Mouse (Mus musculus) natural killer cell, adult 2 months (primary cell): ENCODE data around the gene Rtl6.

Experiments used
- DNase-seq, 2 experiments: peaks; one replicate each; pipeline ENCODE4 v3.0.0; 2022; ENCODE audit warnings: low spot score in 2 of 2

The Rtl6 gene

GRCm38 (mm10) chr15:84557189-84557921, at the start of gene Rtl6:
Rtl6 (minus strand) TSS chr15:84557823.
- peak; percentile 67 to 74 for DNase-seq

- DNase-seq, result no peak
Observed at GRCm38 (mm10) chr15:84603267-84603963, 45.8 kb upstream of the Rtl6 start.

- DNase-seq, result no peak
Observed at GRCm38 (mm10) chr15:84600977-84601595, 43.5 kb upstream of the Rtl6 start.

- DNase-seq, result peak in 1 of 2 experiments; percentile 9
Observed at GRCm38 (mm10) chr15:84598911-84599310, 41.3 kb upstream of the Rtl6 start.

GRCm38 (mm10) chr15:84597816-84598215, 40.2 kb upstream of the Rtl6 start:
- no peak for DNase-seq

- DNase-seq, result no peak
Observed at GRCm38 (mm10) chr15:84597021-84597420, 39.4 kb upstream of the Rtl6 start.

- DNase-seq, result no peak
Observed at GRCm38 (mm10) chr15:84595241-84595945, 37.8 kb upstream of the Rtl6 start.

GRCm38 (mm10) chr15:84593514-84593913, 35.9 kb upstream of the Rtl6 start:
- no peak for DNase-seq

GRCm38 (mm10) chr15:84592240-84592639, 34.6 kb upstream of the Rtl6 start:
- no peak for DNase-seq

- no peak for DNase-seq
Observed at GRCm38 (mm10) chr15:84591573-84592139, 34.0 kb upstream of the Rtl6 start.

GRCm38 (mm10) chr15:84588371-84588821, 30.8 kb upstream of the Rtl6 start:
- no peak for DNase-seq

- DNase-seq, result no peak
Observed at GRCm38 (mm10) chr15:84578607-84579006, 21.0 kb upstream of the Rtl6 start.

GRCm38 (mm10) chr15:84577019-84577418, 19.4 kb upstream of the Rtl6 start:
- DNase-seq, result peak in 1 of 2 experiments; percentile 70

- no peak for DNase-seq
Observed at GRCm38 (mm10) chr15:84566568-84567110, 9.0 kb upstream of the Rtl6 start.

- no peak for DNase-seq
Observed at GRCm38 (mm10) chr15:84561501-84561900, 3.9 kb upstream of the Rtl6 start.

GRCm38 (mm10) chr15:84556674-84557073, 949 bp downstream of the Rtl6 start:
- DNase-seq, result no peak

- DNase-seq, result no peak
Observed at GRCm38 (mm10) chr15:84551065-84551464, 6.6 kb downstream of the Rtl6 start.

GRCm38 (mm10) chr15:84549291-84549797, 8.3 kb downstream of the Rtl6 start:
- no peak for DNase-seq

- no peak for DNase-seq
Observed at GRCm38 (mm10) chr15:84546028-84546427, 11.6 kb downstream of the Rtl6 start.

- no peak for DNase-seq
Observed at GRCm38 (mm10) chr15:84541175-84541574, 16.4 kb downstream of the Rtl6 start.

GRCm38 (mm10) chr15:84538974-84539588, 18.5 kb downstream of the Rtl6 start:
- DNase-seq, result no peak
